Mouse (Mus musculus) hindbrain, embryonic 10.5 days (tissue): ENCODE results near the gene Hmgb1. TPM values are rescaled to one million over a fixed set of nuclear protein-coding genes. Genes with fewer than 3 reads are reported as not detected.
A peak's percentile ranks its signal among the peaks of the same experiment; 100 is the strongest.
"Not testable (repeated sequence)": the region's sequence is repeated elsewhere in the genome, so short reads cannot be mapped to it uniquely, and the experiment has no call there.

Experiments
- DNase-seq: peaks from one replicate; pipeline ENCODE4 v3.0.0-alpha.2; 2017; ENCODE audit warnings: low spot score
- H3K27ac ChIP-seq: fragments of 300-500 bp; sonication (generic); 2 replicates; pipeline ENCODE4 v1.5.1; 2016; ENCODE audit warnings: mild to moderate bottlenecking, moderate library complexity
- H3K27me3 ChIP-seq: fragments of 300-500 bp; sonication (generic); 2 replicates; pipeline ENCODE4 v1.6.1; 2016; ENCODE audit warnings: mild to moderate bottlenecking; ENCODE audit not compliant: poor library complexity, insufficient read depth, severe bottlenecking
- H3K36me3 ChIP-seq: fragments of 300-500 bp; sonication (generic); 2 replicates; pipeline ENCODE4 v1.6.1; 2016; ENCODE audit warnings: mild to moderate bottlenecking, moderate library complexity
- H3K4me1 ChIP-seq: fragments of 300-500 bp; sonication (generic); replicated peaks from 2 replicates; pipeline ENCODE4 v1.6.1; 2016; ENCODE audit warnings: mild to moderate bottlenecking
- H3K4me3 ChIP-seq: fragments of 300-500 bp; sonication (generic); 2 replicates; pipeline ENCODE4 v1.5.1; 2016; ENCODE audit warnings: mild to moderate bottlenecking, moderate library complexity
- H3K9me3 ChIP-seq: fragments of 300-500 bp; sonication (generic); 2 replicates; pipeline ENCODE4 v1.6.1; 2016; ENCODE audit warnings: mild to moderate bottlenecking, moderate library complexity
- WGBS: fragments of 180-500 bp; shearing (Covaris S2); methylation state at CpG from one replicate; pipeline ENCODE4 v1.1.7; 2016; 5-methylcytosine and 5-hydroxymethylcytosine counted together
- polyA plus RNA-seq: library from polyadenylated mRNA; unstranded; fragments of >200 nt; fragmentation: Nextera tagmentation; extraction: Ambion mirVana; gene quantifications from 2 replicates; pipeline ENCODE4 v1.2.1, GENCODE M21; 2016

Hmgb1 gene
- polyA plus RNA-seq, 1 experiment from 2014 or later: 1,115 TPM

DNA sequence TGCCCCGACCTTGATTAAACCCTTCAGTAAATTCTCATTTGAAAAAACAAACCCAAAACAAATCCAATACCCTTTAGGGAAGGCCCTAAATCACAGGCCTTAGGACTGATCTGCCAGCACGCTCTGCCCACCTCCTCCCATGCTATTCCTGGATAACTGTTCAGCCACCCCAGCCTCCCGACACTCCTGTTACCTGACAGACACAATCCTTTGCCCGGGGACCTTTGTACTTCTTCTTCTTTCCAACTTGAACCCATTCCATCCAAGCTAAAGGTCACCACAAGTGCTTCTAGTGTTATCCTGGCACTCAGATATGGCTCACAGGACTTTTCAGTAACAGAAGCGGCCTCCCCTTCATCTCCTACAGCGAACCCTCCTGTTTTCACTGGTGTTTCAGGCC lies 25.3 kb downstream of the Hmgb1 start:
- no peaks in the 10 kb centered on the region for H3K36me3 ChIP-seq
- H3K27me3 ChIP-seq: no peaks in the 10 kb centered on the region
- no peak for DNase-seq
- no peak overlapping the region for H3K27ac ChIP-seq
- 91% methylated on average over 6 of the region's 6 CpGs for WGBS
- no peak overlapping the region for H3K4me3 ChIP-seq
- H3K9me3 ChIP-seq: no peaks in the 10 kb centered on the region
- H3K4me1 ChIP-seq: no peaks in the 10 kb centered on the region

DNA sequence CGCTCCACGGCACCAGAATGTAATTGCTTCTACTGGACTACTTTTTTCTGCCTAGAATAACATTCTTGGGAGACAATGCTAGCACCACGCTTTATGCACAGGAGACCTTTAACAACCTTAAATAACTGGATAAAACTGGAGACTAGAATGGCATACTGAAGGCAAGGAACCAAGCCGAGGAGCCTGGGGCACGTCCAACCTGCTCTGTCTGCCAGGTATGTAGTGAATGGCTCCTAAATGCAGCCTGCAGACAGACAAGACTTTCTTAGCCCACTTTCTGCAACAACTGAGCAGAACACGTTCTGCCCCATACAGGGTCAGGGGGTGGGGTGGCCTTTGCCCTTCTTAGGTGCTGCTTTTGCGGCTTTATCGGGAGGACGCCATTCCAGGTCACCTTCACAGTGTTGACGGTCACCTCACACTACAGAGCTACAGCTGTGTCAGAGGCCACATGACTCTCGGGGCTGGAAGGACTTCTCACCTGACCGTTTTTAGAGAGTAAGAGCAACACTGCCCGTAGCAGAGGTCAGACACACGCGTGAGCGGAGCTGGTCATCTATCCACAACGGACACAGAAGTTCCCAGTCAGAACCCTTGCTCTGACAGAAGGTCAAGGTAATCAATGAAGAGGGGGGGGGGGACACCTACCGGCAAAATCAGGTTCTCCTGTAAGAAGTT lies 27.3 kb downstream of the Hmgb1 start:
- Histone ChIP-seq H3K9me3 (no peaks in the 10 kb centered on the region), H3K27ac (no peak overlapping the region), H3K27me3 (no peaks in the 10 kb centered on the region), H3K36me3 (no peaks in the 10 kb centered on the region), H3K4me1 (no peaks in the 10 kb centered on the region; the same call in 1 of the 2 replicates), H3K4me3 (no peak overlapping the region)
- WGBS: 88% methylated on average over 18 of the region's 18 CpGs
- DNase-seq: no peak

DNA sequence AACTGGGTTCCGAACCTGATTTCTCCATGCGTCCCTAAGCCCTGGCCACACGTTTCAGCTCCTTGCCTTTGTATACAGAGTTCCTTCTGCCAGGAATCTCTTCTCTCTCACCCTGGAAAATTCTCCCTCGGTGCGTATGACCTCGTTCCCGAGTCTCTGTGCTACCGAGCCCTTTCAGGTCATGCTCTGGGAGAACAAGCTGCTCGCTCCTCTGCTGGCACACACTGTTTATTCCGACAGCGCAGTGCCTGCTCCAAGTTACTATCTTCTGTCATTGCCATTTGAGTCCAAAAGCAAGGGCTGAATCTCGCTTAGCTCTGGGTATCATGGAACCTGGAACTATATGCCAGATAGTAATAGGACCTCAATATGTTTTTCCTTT lies 31.5 kb downstream of the Hmgb1 start:
- no peaks in the 10 kb centered on the region; the same call in 1 of the 2 replicates for H3K4me1 ChIP-seq
- DNase-seq: no peak
- no peaks in the 10 kb centered on the region for H3K27me3 ChIP-seq
- H3K36me3 ChIP-seq: no peaks in the 10 kb centered on the region
- no peak overlapping the region for H3K4me3 ChIP-seq
- H3K27ac ChIP-seq: peak overlapping the region; percentile 31; the same call in 1 of the 2 replicates
- 73% methylated on average over 12 of the region's 12 CpGs for WGBS
- no peaks in the 10 kb centered on the region for H3K9me3 ChIP-seq

DNA sequence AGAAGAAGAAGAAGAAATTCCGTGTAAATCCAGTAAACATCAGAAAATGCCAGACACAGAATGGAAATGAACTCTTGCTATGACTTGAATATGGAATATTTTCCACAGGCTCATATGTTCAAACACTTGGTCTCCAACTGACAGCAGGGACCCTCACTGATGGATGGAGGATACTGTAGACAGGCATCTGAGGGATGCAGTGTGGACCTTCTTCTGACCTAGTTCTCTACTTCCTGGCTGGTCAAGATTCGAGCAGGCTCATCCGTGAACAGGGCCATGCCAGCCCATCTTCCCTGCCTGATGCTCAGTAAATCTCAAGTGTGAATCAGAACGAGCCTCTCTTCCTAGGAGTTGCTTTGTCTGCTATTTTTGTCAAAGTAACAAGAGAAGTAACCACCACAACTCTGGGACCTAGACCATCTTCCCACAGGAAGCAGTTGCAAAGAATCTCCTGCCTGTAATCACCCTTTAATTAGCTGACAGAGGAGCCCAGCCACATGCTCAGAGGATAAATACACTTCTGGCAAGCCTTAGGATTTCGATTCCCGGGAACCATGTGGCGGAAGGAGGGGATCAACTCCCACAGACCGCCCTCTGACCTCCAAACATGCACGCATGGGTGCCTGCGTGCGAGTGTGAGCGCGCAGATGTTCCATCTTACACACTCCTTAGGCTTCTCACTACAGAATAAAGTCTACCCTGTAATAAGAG lies 32.1 kb downstream of the Hmgb1 start:
- peak; percentile 28 for DNase-seq
- no peaks in the 10 kb centered on the region for H3K36me3 ChIP-seq
- H3K4me1 ChIP-seq: no peaks in the 10 kb centered on the region; the same call in 1 of the 2 replicates
- 61% methylated on average over 13 of the region's 13 CpGs for WGBS
- H3K4me3 ChIP-seq: no peak overlapping the region
- H3K27me3 ChIP-seq: no peaks in the 10 kb centered on the region
- peak overlapping the region; percentile 31; the same call in 1 of the 2 replicates for H3K27ac ChIP-seq
- H3K9me3 ChIP-seq: no peaks in the 10 kb centered on the region

DNA sequence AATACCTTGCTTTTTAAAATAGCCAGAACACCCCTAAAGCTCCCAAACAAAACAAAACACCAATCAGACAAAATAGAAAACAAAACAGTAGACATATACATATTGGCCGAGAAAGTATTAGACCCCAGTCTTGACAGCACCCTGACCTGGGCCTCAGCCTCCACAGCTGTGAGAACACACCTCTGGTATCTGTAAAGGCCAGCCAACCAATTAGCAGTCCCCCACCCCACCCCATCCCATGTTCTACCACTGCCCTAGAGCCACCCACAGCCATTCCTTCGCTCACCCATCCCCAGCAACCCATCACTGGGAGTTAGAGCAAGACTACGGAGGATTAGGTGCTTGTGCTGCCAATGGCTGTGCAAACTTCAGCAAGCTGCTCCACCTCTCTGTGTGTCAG lies 33.4 kb downstream of the Hmgb1 start:
- no peaks in the 10 kb centered on the region for H3K27me3 ChIP-seq
- WGBS: 96% methylated on average over 3 of the region's 3 CpGs

DNA sequence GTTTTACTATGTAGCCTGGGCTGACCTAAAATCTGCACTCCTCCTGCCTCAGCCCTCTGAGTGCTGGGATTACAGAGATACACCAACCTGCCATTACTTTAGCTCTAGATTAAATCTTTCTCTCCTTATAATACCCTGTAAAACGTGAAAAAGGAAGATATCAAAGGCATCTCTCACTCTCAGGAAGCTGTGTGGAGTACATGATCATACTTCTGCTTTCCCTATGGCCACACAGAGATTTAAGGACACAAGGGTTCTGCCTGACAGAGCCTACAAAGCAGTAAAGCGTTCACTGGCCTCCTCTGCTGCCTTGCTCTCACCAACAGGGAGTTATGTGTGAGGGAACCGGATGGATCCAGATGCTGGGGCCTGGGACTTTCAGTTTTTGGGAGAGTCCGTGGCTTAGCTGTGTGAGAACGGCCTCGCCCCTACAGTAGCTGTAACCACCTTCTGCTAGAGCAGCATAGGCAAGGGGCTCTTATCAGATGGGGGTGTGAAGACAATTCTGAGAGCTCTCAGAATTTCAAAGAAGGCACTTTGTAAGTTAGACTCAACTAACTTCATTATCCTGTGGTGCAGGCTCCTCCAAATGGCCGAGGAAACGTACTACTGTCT lies 36.8 kb downstream of the Hmgb1 start:
- no peak for DNase-seq
- Histone ChIP-seq H3K36me3 (no peaks in the 10 kb centered on the region), H3K27ac (no peak overlapping the region), H3K9me3 (no peaks in the 10 kb centered on the region), H3K27me3 (no peaks in the 10 kb centered on the region), H3K4me1 (no peaks in the 10 kb centered on the region; the same call in 1 of the 2 replicates), H3K4me3 (no peak overlapping the region)
- 85% methylated on average over 8 of the region's 8 CpGs for WGBS

More for the DNA sequence above, 33.4 kb downstream of the Hmgb1 start:
- H3K9me3 ChIP-seq: no peaks in the 10 kb centered on the region
- no peak overlapping the region for H3K4me3 ChIP-seq
- H3K36me3 ChIP-seq: no peaks in the 10 kb centered on the region
- H3K4me1 ChIP-seq: no peaks in the 10 kb centered on the region; the same call in 1 of the 2 replicates
- no peak overlapping the region for H3K27ac ChIP-seq
- no peak for DNase-seq

DNA sequence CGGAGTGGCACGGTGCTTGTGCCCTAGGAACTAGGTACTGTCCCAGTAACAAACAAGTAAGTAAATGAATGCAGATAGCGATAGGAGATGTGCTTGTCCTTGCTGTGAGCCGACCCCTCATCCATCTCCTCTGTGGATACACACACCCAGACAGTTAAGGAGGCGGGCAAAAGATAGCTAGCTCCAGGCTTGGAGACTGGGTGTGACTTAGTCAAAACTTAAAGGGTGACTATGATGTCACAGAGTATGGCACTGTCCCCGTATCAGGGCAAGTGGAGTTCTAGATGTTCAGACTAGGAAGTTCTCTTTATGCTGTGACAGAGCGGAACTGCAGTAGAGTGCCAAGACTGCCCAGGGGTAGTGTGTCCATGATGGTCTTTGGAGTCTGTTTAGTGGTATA lies 37.6 kb downstream of the Hmgb1 start:
- Histone ChIP-seq H3K4me3 (no peak overlapping the region), H3K27ac (no peak overlapping the region), H3K4me1 (no peaks in the 10 kb centered on the region), H3K36me3 (no peaks in the 10 kb centered on the region), H3K9me3 (no peaks in the 10 kb centered on the region), H3K27me3 (no peaks in the 10 kb centered on the region)
- 94% methylated on average over 7 of the region's 7 CpGs for WGBS
- DNase-seq: no peak

DNA sequence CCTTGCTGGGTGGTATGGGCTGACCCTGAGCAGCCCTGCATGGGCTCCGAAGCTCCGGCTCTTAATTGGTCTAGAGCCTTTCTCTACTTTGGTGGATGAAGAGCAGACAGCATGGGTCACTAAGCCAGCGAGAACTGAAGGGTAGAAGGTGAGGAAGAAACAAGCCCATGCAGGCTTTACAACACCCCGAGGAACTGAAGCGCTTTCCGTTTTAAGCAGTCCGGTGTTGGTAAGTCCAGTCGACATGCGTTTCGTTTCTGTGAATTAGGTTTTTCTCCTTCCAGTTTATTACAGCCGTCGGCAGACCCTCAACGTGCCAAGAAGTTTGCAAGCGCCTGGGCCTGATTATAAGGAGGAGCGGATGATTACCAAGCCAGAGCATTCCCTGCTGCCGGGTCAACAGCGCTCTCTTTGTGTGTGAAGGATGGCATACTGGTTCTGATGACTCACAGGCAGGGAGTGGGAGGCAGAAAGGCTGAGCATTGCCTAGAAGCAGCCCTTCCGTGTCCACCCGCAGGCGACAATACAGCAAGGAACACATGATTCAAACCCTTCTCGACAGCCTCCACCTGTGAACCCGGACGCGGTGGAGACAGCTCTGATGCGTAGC lies 40.4 kb downstream of the Hmgb1 start:
- H3K4me3 ChIP-seq: no peak overlapping the region
- no peaks in the 10 kb centered on the region for H3K27me3 ChIP-seq
- no peaks in the 10 kb centered on the region for H3K9me3 ChIP-seq
- 84% methylated on average over 25 of the region's 25 CpGs for WGBS
- DNase-seq: no peak
- H3K4me1 ChIP-seq: no peaks in the 10 kb centered on the region
- H3K27ac ChIP-seq: peak overlapping the region; percentile 40; the same call in 1 of the 2 replicates
- H3K36me3 ChIP-seq: no peaks in the 10 kb centered on the region

DNA sequence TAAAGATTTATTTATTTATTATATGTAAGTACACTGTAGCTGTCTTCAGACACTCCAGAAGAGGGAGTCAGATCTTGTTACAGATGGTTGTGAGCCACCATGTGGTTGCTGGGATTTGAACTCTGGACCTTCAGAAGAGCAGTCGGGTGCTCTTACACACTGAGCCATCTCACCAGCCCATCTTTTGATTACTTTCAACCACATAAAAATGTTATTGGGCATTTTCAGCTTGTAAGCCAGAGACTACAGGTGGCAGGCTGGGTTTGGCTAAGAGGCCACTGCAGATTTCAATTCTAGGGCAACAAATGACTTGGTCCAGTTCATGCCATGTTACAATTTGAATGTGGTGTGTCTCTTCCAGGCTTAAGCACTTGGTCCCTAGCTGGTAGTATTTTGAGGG lies 43.1 kb downstream of the Hmgb1 start:
- not testable (repeated sequence) for H3K4me3 ChIP-seq, H3K36me3 ChIP-seq, H3K27me3 ChIP-seq, H3K4me1 ChIP-seq, DNase-seq, H3K27ac ChIP-seq, H3K9me3 ChIP-seq
- WGBS: 94% methylated on average over 1 of the region's 1 CpGs

DNA sequence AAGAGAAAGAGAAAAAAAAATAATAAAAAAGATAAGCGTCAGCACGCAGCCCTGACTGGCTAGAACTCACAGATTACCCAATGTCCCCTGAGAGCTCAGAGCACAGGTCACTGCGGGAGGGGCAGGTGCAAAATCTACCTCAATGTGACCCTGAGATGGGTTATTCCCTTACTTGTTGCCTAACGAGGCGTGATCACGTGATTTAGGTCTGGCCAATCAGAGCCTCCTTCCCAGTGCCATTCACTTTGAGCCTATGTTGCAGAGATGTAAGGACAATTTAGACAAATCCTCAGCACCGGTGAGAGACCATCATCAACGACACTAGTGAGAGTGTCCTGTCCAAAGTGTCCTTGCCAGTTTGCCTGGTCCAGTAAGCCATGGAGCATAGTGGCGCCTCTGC lies 44.0 kb downstream of the Hmgb1 start:
- H3K4me1 ChIP-seq: no peaks in the 10 kb centered on the region
- H3K9me3 ChIP-seq: no peaks in the 10 kb centered on the region
- no peak overlapping the region for H3K27ac ChIP-seq
- 59% methylated on average over 9 of the region's 9 CpGs for WGBS
- H3K4me3 ChIP-seq: no peak overlapping the region
- H3K27me3 ChIP-seq: no peaks in the 10 kb centered on the region
- H3K36me3 ChIP-seq: no peaks in the 10 kb centered on the region
- DNase-seq: no peak

DNA sequence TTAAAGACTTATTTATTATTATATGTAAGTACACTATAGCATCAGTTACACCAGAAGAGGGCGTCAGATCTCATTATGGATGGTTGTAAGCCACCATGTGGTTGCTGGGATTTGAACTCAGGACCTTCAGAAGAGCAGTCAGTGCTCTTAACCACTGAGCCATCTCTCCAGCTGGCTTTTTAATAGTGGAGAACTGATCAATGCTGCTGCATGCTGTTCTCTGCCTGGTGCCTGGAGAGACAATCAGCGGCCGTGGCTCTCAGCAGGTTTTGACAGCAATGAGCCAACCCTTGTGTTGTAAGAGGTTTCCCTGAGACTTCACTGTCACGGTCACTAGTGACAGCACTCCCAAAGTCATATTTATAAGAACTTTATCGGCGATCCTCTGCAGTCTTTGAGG lies 46.2 kb downstream of the Hmgb1 start:
- 90% methylated on average over 6 of the region's 6 CpGs for WGBS
- DNase-seq, H3K27me3 ChIP-seq, H3K9me3 ChIP-seq, H3K27ac ChIP-seq, H3K4me1 ChIP-seq, H3K4me3 ChIP-seq, H3K36me3 ChIP-seq: not testable (repeated sequence)

DNA sequence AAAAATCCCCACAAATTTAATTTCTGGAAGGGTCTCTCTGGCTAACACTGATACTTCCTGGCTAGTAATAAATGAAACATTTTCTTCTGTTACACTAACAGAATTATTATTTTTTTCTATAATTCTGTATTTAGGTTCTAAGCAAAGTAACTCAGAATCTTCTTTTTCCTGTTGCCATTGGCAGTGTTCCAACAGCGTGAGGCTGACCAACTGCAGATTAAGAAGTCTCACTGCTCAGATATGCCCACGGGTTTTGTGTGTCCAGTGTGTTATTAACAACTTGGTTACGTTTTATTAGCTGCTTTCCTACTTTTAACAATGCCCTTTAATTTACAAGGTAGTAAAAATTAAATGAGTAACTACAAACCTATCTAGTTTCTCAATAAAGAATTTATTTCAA lies 46.8 kb downstream of the Hmgb1 start:
- H3K27me3 ChIP-seq: no peaks in the 10 kb centered on the region
- no peaks in the 10 kb centered on the region for H3K4me1 ChIP-seq
- 88% methylated on average over 3 of the region's 3 CpGs for WGBS
- H3K9me3 ChIP-seq: no peaks in the 10 kb centered on the region
- H3K27ac ChIP-seq: no peak overlapping the region
- no peak overlapping the region for H3K4me3 ChIP-seq
- DNase-seq: no peak
- no peaks in the 10 kb centered on the region for H3K36me3 ChIP-seq

DNA sequence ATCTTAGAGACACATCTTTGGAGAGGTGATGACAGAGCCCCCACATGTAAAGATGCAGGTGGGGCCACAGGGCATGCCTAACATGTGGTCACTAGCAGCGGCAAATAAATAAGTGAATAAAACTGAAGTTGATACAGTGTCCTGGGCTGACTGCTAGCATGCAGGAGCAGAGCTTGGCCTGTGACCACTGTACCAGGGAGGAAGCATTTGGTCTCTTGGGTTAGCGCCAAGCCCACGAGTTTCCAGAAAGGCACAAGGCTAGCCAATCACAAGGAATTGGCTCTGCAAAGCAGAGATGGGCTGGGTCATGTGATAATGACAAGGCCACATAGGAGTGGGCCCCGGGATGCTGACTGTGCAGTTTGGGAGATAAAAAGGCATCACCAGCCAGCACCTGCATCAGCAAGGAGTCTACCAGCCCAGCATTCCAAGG lies 47.3 kb downstream of the Hmgb1 start:
- no peak overlapping the region for H3K4me3 ChIP-seq
- 82% methylated on average over 4 of the region's 4 CpGs for WGBS

More for the DNA sequence above, 47.3 kb downstream of the Hmgb1 start:
- H3K27me3 ChIP-seq: no peaks in the 10 kb centered on the region
- H3K4me1 ChIP-seq: no peaks in the 10 kb centered on the region
- no peak overlapping the region for H3K27ac ChIP-seq
- H3K9me3 ChIP-seq: no peaks in the 10 kb centered on the region
- no peaks in the 10 kb centered on the region for H3K36me3 ChIP-seq
- no peak for DNase-seq
